Mouse (Mus musculus): ENCODE measurements around the gene Ncoa3. TPM values are rescaled to one million over a fixed set of nuclear protein-coding genes. Genes with fewer than 3 reads are reported as not detected.

Ncoa3 gene
- total and polyA plus RNA-seq, 2 experiments = 11.5 to 13.6 TPM

DNA sequence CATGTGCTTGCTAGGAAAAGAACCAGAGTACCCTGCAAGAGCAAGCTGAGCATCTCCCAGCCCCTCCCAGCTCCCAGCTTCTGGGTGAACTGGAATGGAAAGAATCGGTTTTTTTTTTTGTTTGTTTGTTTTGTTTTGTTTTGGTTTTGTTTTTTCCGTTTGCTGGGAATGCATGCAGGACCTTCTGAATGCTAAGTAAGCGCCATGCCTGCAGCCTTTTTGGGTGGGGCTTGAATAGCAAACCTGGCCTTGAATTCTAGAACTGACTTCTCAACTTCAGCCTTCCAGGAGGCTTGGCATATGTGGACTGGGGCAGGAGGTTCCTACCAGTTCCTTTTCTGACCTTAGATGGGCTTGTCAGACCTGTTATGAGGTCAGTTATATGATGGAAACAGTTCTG, 16.2 kb upstream of the Ncoa3 start:
- no peaks in the 10 kb centered on the region for H3K36me3 ChIP-seq (ENCODE audit: control insufficient read depth, insufficient read depth, low read length)
- H3K4me1 ChIP-seq (ENCODE audit: control insufficient read depth, insufficient read depth, low read length) = 0 out of 2 replicates have a peak, but pooled peaks cover 4% of the 10 kb centered on the region
- TF ChIP-seq POLR2A (IDR thresholded peaks at IDR 0.05; ENCODE audit: extremely low read depth, insufficient read depth, low read length) (no peak), CTCF (IDR thresholded peaks at IDR 0.05; ENCODE audit: low read depth, low read length) (no peak)
- no peak overlapping the region for H3K4me3 ChIP-seq (ENCODE audit: insufficient read depth, low read depth, low read length)
- 80% methylated on average over 3 of the region's 3 CpGs for WGBS
- no peak overlapping the region for H3K9ac ChIP-seq (ENCODE audit: low read depth, low read length)
- no peak for DNase-seq (ENCODE audit: extremely low read depth, low read depth, low spot score)
- no peaks in the 10 kb centered on the region for H3K27me3 ChIP-seq (ENCODE audit: control insufficient read depth, insufficient read depth, low read length)
- H3K79me2 ChIP-seq (ENCODE audit: control insufficient read depth, insufficient read depth, low read length) = no peaks in the 10 kb centered on the region
- peak overlapping the region; percentile 64 for H3K27ac ChIP-seq (replicated peaks; ENCODE audit: insufficient read depth, low read depth, low read length)

DNA sequence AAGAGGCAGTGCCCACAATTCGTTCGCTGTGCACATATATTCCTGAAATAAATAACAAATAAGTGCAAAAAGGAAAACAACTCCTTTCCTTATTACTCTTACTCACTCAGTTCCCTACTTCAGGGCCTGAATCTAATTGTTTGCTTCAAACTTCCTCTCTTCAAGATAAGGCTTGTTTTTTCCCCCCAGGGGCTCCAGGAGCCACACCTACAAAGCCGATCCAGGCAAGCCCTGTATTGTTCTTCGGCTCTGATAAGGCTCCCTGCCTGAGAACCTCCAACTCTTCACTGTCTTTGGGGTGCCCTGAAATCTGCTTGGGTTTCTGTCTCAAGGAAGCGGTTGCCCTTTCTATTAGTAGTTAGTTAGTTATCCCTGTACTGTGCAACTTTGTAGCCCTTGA, 15.6 kb upstream of the Ncoa3 start:
- DNase-seq (ENCODE audit: extremely low read depth, low read depth, low spot score) = no peak
- H3K9ac ChIP-seq (ENCODE audit: low read depth, low read length) = no peak overlapping the region
- H3K36me3 ChIP-seq (ENCODE audit: control insufficient read depth, insufficient read depth, low read length) = no peaks in the 10 kb centered on the region
- peak overlapping the region; percentile 78 for H3K27ac ChIP-seq (replicated peaks; ENCODE audit: insufficient read depth, low read depth, low read length)
- H3K4me3 ChIP-seq (ENCODE audit: insufficient read depth, low read depth, low read length) = no peak overlapping the region
- no peaks in the 10 kb centered on the region for H3K79me2 ChIP-seq (ENCODE audit: control insufficient read depth, insufficient read depth, low read length)
- TF ChIP-seq CTCF (IDR thresholded peaks at IDR 0.05; ENCODE audit: low read depth, low read length) (no peak), POLR2A (IDR thresholded peaks at IDR 0.05; ENCODE audit: extremely low read depth, insufficient read depth, low read length) (no peak)
- no peaks in the 10 kb centered on the region for H3K27me3 ChIP-seq (ENCODE audit: control insufficient read depth, insufficient read depth, low read length)
- WGBS = 77% methylated on average over 5 of the region's 5 CpGs
- 0 out of 2 replicates have a peak, but pooled peaks cover 4% of the 10 kb centered on the region for H3K4me1 ChIP-seq (ENCODE audit: control insufficient read depth, insufficient read depth, low read length)

DNA sequence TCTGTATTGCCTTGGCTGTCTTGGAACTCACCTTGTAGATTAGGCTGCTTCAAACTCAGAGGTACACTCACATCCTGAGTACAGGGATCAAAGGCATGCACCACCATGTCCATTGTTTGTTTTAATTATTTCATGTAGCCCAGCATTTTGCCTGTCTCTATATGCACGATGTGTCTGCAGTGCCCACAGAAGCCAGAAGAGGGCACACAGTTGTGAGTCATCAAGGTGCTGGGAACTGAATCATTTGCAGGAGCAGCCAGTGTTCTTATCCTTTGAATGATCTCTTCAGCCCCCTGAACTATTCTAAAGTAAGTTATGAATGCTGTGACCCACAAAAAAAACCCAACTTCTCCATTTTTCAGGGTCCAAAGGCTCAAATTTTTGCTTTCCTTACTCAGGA, 14.3 kb upstream of the Ncoa3 start:
- TF ChIP-seq CTCF (IDR thresholded peaks at IDR 0.05; ENCODE audit: low read depth, low read length) = no peak
- no peak for TF ChIP-seq POLR2A (IDR thresholded peaks at IDR 0.05; ENCODE audit: extremely low read depth, insufficient read depth, low read length)
- H3K4me3 ChIP-seq (ENCODE audit: insufficient read depth, low read depth, low read length) = no peak overlapping the region
- no peaks in the 10 kb centered on the region for H3K79me2 ChIP-seq (ENCODE audit: control insufficient read depth, insufficient read depth, low read length)
- no peak overlapping the region for H3K9ac ChIP-seq (ENCODE audit: low read depth, low read length)
- H3K36me3 ChIP-seq (ENCODE audit: control insufficient read depth, insufficient read depth, low read length) = no peaks in the 10 kb centered on the region
- DNase-seq (ENCODE audit: extremely low read depth, low read depth, low spot score) = no peak
- peaks cover 9% of the 10 kb centered on the region for H3K4me1 ChIP-seq (ENCODE audit: control insufficient read depth, insufficient read depth, low read length)
- no peaks in the 10 kb centered on the region for H3K27me3 ChIP-seq (ENCODE audit: control insufficient read depth, insufficient read depth, low read length)
- H3K27ac ChIP-seq (replicated peaks; ENCODE audit: insufficient read depth, low read depth, low read length) = no peak overlapping the region
- 100% methylated on average over 1 of the region's 1 CpGs for WGBS

DNA sequence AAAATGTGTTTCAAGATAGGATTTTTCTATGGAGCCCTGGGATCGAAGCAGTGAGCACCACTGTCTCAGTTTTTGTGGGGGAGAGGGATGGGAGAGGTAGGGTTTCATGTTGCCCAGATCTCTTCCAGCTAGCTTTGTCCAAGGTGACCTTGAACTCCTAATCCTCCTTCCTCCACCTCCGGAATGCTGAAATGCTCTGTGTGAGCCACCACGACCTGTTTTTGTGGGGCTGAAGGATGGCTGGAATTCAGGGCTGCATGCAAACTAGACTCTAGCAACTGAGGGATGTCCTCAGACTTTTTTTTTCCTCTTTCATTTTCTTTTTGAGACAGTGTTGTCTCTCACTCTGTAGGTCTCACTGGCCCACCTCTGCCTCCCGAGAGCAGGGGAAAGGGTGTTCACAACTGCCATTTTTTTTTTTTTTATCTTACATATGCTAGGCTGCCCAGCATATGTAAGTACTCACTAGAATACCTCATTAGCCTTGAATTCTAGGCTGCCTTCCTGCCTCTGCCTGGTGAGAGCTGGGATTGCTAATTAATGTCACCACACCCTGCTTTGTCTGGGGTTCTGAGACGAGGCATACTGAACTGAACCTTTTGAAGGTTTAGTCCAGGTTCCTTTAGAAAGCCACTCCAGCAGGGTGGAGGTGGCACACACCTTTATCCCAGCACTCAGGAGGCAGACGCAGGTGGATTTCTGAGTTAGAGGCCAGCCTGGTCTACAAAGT, 11.0 kb upstream of the Ncoa3 start:
- TF ChIP-seq CTCF (IDR thresholded peaks at IDR 0.05; ENCODE audit: low read depth, low read length) = no peak
- no peak for DNase-seq (ENCODE audit: extremely low read depth, low read depth, low spot score)
- Histone ChIP-seq H3K79me2 (ENCODE audit: control insufficient read depth, insufficient read depth, low read length) (no peaks in the 10 kb centered on the region), H3K36me3 (ENCODE audit: control insufficient read depth, insufficient read depth, low read length) (no peaks in the 10 kb centered on the region), H3K4me1 (ENCODE audit: control insufficient read depth, insufficient read depth, low read length) (peaks cover 12% of the 10 kb centered on the region), H3K27me3 (ENCODE audit: control insufficient read depth, insufficient read depth, low read length) (no peaks in the 10 kb centered on the region), H3K4me3 (ENCODE audit: insufficient read depth, low read depth, low read length) (no peak overlapping the region), H3K9ac (ENCODE audit: low read depth, low read length) (no peak overlapping the region), H3K27ac (replicated peaks; ENCODE audit: insufficient read depth, low read depth, low read length) (peak overlapping the region; percentile 27)
- 75% methylated on average over 6 of the region's 6 CpGs for WGBS

DNA sequence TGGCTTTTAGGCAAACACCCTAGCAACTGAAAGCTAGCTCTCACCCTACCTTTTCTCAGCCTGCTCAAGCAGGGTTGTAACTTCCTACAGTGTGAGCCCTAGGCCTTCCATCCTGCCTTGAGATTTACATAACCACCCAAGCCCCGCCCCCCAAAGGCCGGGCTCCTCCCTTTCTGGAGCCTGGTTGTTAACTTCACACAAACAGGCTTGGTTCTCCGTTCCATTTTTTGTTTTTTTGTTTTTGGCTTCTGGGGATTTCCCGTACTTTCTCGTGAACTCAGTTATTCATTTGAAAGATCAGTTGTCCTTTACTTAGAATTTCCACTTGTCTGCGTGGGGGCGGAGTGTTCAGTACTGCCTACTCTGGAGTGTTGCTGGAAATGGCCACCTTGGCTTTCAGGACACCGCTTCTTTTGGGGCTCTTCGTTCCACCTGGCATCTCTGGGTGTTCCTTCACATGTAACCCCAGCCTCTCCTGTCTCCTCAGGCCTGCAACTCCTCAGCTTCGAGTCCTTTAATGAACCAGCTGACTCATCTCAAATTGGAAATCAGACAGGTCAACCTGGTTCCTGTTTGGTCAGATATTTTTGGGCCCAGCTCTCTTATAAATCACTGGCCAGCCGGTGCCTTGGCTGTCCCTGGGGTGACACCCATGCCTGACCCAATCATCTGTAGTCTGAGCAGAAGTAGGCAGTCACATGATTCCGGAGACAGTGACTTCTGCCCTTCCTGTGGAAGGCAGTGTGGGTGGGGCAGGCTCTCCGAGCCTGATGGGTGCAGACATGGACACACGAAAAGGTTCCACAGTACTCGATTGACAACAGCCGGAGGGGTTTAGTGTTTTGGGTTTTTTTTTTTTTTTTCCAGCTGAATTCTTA, 9.7 kb upstream of the Ncoa3 start:
- H3K9ac ChIP-seq (ENCODE audit: low read depth, low read length) = peak overlapping the region; percentile 42
- peaks cover 14% of the 10 kb centered on the region for H3K4me1 ChIP-seq (ENCODE audit: control insufficient read depth, insufficient read depth, low read length)
- no peaks in the 10 kb centered on the region for H3K27me3 ChIP-seq (ENCODE audit: control insufficient read depth, insufficient read depth, low read length)
- no peaks in the 10 kb centered on the region for H3K79me2 ChIP-seq (ENCODE audit: control insufficient read depth, insufficient read depth, low read length)
- no peak overlapping the region for H3K4me3 ChIP-seq (ENCODE audit: insufficient read depth, low read depth, low read length)
- H3K27ac ChIP-seq (replicated peaks; ENCODE audit: insufficient read depth, low read depth, low read length) = peak overlapping the region; percentile 91
- peak; percentile 98 for DNase-seq (ENCODE audit: extremely low read depth, low read depth, low spot score)
- no peaks in the 10 kb centered on the region for H3K36me3 ChIP-seq (ENCODE audit: control insufficient read depth, insufficient read depth, low read length)
- 4% methylated on average over 16 of the region's 16 CpGs for WGBS
- TF ChIP-seq POLR2A (IDR thresholded peaks at IDR 0.05; ENCODE audit: extremely low read depth, insufficient read depth, low read length) (peak; percentile 68), CTCF (IDR thresholded peaks at IDR 0.05; ENCODE audit: low read depth, low read length) (no peak)

Measured in liver, adult 2 months (tissue).